Mouse (Mus musculus): ENCODE measurements at regions not wholly inside any gene's neighbourhood (a gene's known extent, or its start where the extent isn't known, plus 50 kb on each side); places are given as distances from the start of the nearest gene placed in this dataset.
"Not testable (repeated sequence)": the region's sequence is repeated elsewhere in the genome, so short reads cannot be mapped to it uniquely, and the experiment has no call there.

GRCm38 (mm10) chr12:90664436-90664835 is 73.8 kb downstream of the Dio2 start:
- DNase-seq (ENCODE audit: low read depth, low spot score) = no peak

DNA sequence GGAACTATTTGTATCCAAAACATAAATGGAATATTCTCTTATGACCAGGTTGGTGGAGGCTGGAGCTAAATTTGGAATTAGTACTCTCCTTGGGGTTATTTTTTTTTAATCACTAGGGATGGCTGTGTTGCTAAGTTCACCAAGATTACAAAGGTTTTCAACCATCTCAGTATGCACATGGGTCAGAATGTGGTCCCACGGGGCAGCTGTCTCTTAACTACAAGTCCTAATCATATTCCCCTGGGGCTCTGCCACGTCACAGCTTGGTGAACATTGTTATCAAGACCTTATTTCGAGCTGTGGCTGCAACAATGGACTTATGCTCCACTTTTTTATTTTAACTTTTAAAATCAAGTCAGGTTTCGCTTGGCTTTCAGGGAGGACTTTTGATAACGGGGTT is 92.8 kb downstream of the Dio2 start:
- no peak for DNase-seq (ENCODE audit: low read depth, low spot score)

DNA sequence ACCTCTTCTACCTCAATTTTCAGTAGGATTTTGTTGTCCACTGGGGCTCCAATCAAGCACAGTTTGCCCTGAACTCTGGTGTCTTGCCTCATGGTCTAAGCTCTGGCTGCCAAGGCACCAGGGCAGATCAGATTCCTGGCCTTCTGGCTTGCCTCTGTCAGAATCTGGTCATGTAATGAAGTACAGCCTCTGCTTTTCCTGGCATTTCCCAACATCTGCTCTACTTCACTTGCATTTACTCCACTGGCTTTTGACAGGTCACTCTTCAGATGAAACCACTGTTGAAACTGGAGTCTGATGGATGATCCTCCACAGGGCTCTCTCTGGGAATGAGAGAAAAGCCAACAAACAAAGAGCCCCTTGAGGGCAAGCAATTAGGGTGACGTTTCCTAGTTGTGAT is 94.3 kb downstream of the Dio2 start:
- DNase-seq (ENCODE audit: low read depth, low spot score) = no peak

DNA sequence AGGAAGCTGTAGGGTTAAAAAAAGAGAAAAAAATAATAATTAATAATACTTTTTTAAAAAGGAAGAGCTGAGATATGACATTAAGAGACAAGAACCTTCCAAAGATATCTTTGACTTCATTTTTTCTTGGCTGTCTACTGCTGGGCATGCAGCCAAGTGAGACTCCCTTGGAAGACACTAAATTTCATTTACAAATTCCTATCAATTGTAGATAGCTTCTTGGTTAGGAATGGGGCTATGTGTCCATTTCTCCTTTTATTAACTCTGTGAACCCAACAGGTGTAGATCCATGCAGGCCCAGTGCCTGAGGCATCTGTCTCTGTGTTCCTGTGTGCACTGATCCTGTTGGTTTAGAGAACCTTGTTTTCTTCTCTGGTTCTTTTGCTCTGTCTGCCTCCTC is 113.4 kb downstream of the Dio2 start:
- DNase-seq (ENCODE audit: low read depth, low spot score) = no peak

GRCm38 (mm10) chr12:90623426-90623825 is 114.8 kb downstream of the Dio2 start:
- DNase-seq (ENCODE audit: low read depth, low spot score) = no peak

DNA sequence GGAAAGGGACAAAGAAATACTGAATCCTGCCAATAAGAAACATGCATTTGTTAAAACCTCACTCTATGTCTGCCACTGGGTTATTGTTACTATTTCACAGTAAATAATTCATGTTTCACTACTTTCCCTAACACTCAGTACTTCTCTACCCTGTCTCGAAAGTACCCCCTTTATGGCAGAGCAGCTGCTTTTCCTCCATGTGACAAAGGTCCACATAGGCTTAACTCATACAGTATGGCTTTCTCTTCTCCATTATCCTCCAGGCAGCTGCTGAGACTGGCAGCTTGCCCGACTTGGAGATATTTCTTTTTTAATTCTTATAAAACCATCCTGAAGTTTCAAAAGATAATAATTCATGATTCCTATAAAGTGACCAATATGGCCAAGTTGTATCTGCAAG is 129.4 kb downstream of the Dio2 start:
- no peak for DNase-seq (ENCODE audit: low read depth, low spot score)

DNA sequence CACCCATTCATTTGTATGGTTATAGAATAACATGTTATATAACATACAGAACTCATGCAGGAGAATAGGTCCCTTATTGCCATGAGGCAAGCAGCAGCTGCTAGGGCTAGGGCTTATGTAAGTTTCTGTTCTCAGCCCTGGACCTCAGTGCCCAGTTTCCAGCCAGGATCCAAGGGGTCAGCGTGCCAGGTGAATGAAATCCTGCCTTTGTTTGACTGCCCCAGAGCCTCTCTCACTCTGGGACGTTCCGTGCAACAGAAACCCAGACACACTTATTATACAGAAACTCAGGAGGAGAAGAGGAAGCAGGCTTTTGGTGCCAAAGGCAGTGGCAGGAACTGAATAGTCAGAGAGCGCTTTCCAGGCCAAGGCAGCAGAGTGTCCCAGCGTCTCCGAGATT is 130.3 kb downstream of the Dio2 start:
- no peak for DNase-seq (ENCODE audit: low read depth, low spot score)

GRCm38 (mm10) chr12:90580006-90580405 is 158.2 kb downstream of the Dio2 start:
- no peak for DNase-seq (ENCODE audit: low read depth, low spot score)

- DNase-seq (ENCODE audit: low read depth, low spot score) = no peak
Measured at GRCm38 (mm10) chr12:90576103-90576502, 162.1 kb downstream of the Dio2 start.

DNA sequence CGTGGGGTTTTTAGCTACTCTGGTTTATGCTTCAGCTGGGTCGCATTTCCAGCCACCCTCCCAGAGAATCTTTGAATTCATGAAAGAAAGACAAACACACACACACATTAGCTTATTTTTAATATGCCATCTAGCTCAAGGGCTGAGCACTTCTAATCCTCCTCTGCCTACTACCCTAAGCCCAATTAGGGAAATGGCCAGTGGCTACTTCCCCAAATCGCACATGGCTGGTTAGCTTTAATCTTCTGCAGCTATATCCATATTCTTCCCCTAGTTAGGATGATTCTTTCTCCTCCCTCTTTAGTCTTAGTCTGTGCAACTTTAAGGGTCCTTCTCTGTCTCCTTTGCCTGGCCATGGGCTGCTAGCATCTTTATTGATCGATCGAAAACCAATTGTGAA is 166.3 kb downstream of the Dio2 start:
- no peak for DNase-seq (ENCODE audit: low read depth, low spot score)

DNA sequence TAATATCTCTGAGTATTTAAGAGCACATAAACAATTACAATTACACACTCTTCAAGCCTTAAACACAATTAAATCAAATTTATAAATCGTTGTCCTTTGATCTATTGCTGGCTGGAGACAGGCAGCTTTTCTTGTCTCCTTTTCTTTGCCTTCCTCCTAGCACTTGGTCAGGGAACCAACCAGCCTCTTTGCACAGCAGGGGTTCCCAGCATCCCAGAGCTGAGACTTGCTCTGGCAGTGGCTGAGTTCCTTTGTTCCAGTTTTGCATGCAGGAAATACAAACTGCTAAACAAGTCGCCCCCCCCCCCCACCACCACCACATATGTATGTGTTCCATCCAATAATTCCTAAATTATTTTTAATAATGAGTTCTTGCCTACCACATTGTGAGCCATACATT is 166.7 kb downstream of the Dio2 start:
- DNase-seq (ENCODE audit: low read depth, low spot score) = no peak

GRCm38 (mm10) chr12:90566349-90566748 is 171.9 kb downstream of the Dio2 start:
- peak; percentile 11 for DNase-seq (ENCODE audit: low read depth, low spot score)

DNA sequence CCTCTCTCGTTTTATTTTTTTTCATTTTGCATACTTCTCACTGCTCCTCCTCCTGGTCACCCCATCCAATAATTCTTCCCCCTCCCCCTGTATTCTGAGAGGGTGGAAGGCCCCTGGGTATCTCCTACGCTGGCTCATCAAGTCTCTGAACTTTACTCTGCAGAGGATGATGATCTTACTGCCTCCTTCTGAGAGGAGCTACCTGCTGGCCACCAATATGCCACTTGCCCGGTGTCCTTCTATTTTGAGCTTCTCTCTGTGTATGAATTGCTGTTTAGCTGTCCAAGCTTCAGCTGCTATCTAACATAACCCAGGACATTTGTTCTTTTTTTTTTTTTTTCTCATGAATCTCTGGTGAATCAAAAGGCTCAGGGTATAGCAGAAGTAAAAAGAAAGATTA is 173.2 kb downstream of the Dio2 start:
- DNase-seq (ENCODE audit: low read depth, low spot score) = no peak

- DNase-seq (ENCODE audit: low read depth, low spot score) = not testable (repeated sequence)
Measured at GRCm38 (mm10) chr12:90564594-90564993, 173.6 kb downstream of the Dio2 start.

DNA sequence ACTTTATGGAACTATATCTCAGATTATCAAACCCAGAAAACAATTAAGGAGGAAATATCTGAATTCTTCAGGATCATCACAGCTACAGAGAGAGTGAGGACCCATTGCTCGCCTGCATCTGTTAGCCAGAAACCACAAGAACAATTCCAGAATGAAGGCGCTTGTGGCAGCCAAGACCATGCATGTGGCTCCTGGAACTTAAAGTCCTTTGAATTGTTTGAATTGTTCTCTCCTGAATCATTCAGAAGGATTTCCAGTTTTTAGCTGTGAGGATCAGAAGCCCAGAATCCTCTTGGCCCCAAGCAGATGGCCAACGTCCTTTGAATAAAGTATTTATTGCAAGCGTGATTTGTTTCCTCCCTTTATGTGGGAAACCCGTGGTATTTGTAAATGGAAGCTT is 195.9 kb downstream of the Dio2 start:
- DNase-seq (ENCODE audit: low read depth, low spot score) = no peak
